Mouse (Mus musculus) pancreas, adult 10 weeks (tissue): Measurements from ENCODE around the gene Ankrd26. TPM values are rescaled to one million over a fixed set of nuclear protein-coding genes. Genes with fewer than 3 reads are reported as not detected.

Experiments used
- polyA plus RNA-seq: library from polyadenylated mRNA; stranded (reverse); fragments of 350-450 nt; fragmentation: Illumina TruSeq; extraction: RNeasy Lipid Tissue Mini Kit (QIAGEN cat#74804); gene quantifications from one replicate; pipeline ENCODE4 v1.2.3, GENCODE M21; 2015; ENCODE audit warnings: low read depth, low replicate concordance; ENCODE audit not compliant: insufficient read depth

Ankrd26 gene
- polyA plus RNA-seq = 2.5 TPM

GRCm38 (mm10) chr6:118561745-118562609 is at the start of gene Ankrd26:
Gene Ankrd26, minus strand, starts transcription at chr6:118562226.

GRCm38 (mm10) chr6:118478957-118479708 is 82.9 kb downstream of the Ankrd26 start, which contains the start of gene Zfp9:
Gene Zfp9, minus strand, starts transcription at chr6:118479320.

GRCm38 (mm10) chr6:118455042-118455631 is 106.9 kb downstream of the Ankrd26 start, which contains the start of gene Zfp248:
Gene Zfp248, minus strand, starts transcription at chr6:118455528.

Other genes with a start within 250 kb of the Ankrd26 start
- gene Bms1, start 142.8 kb downstream of the Ankrd26 start, polyA plus RNA-seq = 8.0 TPM
- gene Zfp248, start 106.7 kb downstream of the Ankrd26 start, polyA plus RNA-seq = 1.1 TPM
- gene Zfp9, start 82.9 kb downstream of the Ankrd26 start, polyA plus RNA-seq = 8.6 TPM